Mouse (Mus musculus) cortical plate, adult 2 months (tissue): ENCODE data around the gene Egfl7.

Source experiments
- CTCF ChIP-seq: fragments of 200-500 bp; IDR thresholded peaks from 2 replicates; pipeline ENCODE4 v1.5.1; 2011; ENCODE audit warnings: mild to moderate bottlenecking, control low read depth, low read length; ENCODE audit not compliant: insufficient read depth; ENCODE audit errors: extremely low read depth
- POLR2A ChIP-seq: fragments of 200-500 bp; IDR thresholded peaks from 2 replicates; pipeline ENCODE4 v1.6.1; 2011; ENCODE audit warnings: mild to moderate bottlenecking, low read length, control low read depth; ENCODE audit not compliant: insufficient read depth; ENCODE audit errors: extremely low read depth

- TF ChIP-seq CTCF (no peak), POLR2A (no peak)
These were observed 3.4 kb upstream of the Egfl7 start for GRCm38 (mm10) chr2:26576462-26576861.
